Mouse (Mus musculus) MEL (cell line): ENCODE measurements around the gene Abcg1. TPM values are rescaled to one million over a fixed set of nuclear protein-coding genes. Genes with fewer than 3 reads are reported as not detected.

Source experiments
- DNase-seq: peaks from one replicate; pipeline ENCODE4 v3.0.0; 2011; ENCODE audit warnings: low read depth, low spot score
- H3K27ac ChIP-seq: 2 replicates; pipeline ENCODE4 v1.5.1; 2012; ENCODE audit warnings: low read depth, mild to moderate bottlenecking, control low read depth, low read length, moderate library complexity; ENCODE audit not compliant: control insufficient read depth
- H3K27me3 ChIP-seq, 2 experiments: fragments of 150-350 bp in 1 of 2; sonication (generic) in 1 of 2; 2 replicates each; pipeline ENCODE4 v1.6.1; 2012; ENCODE audit warnings: low read length in 2 of 2, mild to moderate bottlenecking in 2 of 2, improper control_type of control experiment in 1 of 2, moderate library complexity in 1 of 2; ENCODE audit not compliant: insufficient read depth in 2 of 2, control insufficient read depth in 1 of 2
- H3K36me3 ChIP-seq, 2 experiments: 2 replicates each; pipeline ENCODE4 v1.6.1; 2012 to 2014; ENCODE audit warnings: low read length in 2 of 2, improper control_type of control experiment in 1 of 2, inconsistent platforms in 1 of 2, mild to moderate bottlenecking in 1 of 2; ENCODE audit not compliant: insufficient read depth in 2 of 2, control insufficient read depth in 1 of 2
- H3K4me1 ChIP-seq, 2 experiments: fragments of 150-350 bp in 1 of 2; sonication (generic) in 1 of 2; 2 replicates each; pipeline ENCODE4 v1.6.1; 2012; ENCODE audit warnings: low read length in 2 of 2, improper control_type of control experiment in 1 of 2, mild to moderate bottlenecking in 1 of 2; ENCODE audit not compliant: insufficient read depth in 2 of 2, control insufficient read depth in 1 of 2
- H3K4me3 ChIP-seq, 2 experiments: fragments of 150-350 bp in 1 of 2; sonication (generic) in 1 of 2; 2 replicates each; pipeline ENCODE4 v1.5.1; 2012; ENCODE audit warnings: low read depth in 2 of 2, low read length in 2 of 2, mild to moderate bottlenecking in 2 of 2, moderate library complexity in 2 of 2, control low read depth in 1 of 2, improper control_type of control experiment in 1 of 2; ENCODE audit not compliant: control insufficient read depth in 1 of 2, insufficient read depth in 1 of 2
- H3K79me2 ChIP-seq: 2 replicates; pipeline ENCODE4 v1.6.1; 2012; ENCODE audit warnings: mild to moderate bottlenecking, low read length, moderate library complexity; ENCODE audit not compliant: control insufficient read depth, poor library complexity, insufficient read depth
- H3K9ac ChIP-seq: 2 replicates; pipeline ENCODE4 v1.6.1; 2012; ENCODE audit warnings: low read depth, mild to moderate bottlenecking, control low read depth, low read length, moderate library complexity; ENCODE audit not compliant: control insufficient read depth, poor library complexity, severe bottlenecking
- H3K9me3 ChIP-seq: fragments of 150-350 bp; sonication (generic); replicated peaks from 2 replicates; pipeline ENCODE4 v1.6.1; 2012; ENCODE audit warnings: mild to moderate bottlenecking, low read length, improper control_type of control experiment, moderate library complexity; ENCODE audit not compliant: insufficient read depth
- BHLHE40 ChIP-seq: IDR thresholded peaks from 2 replicates; pipeline ENCODE4 v1.6.1; 2012; ENCODE audit warnings: low read depth, mild to moderate bottlenecking, inconsistent platforms, low read length, improper control_type of control experiment, borderline replicate concordance
- CHD1 ChIP-seq: IDR thresholded peaks from 2 replicates; pipeline ENCODE4 v1.6.1; 2012; ENCODE audit warnings: low read depth, mild to moderate bottlenecking, inconsistent platforms, low read length, improper control_type of control experiment
- ETS1 ChIP-seq: IDR thresholded peaks from 2 replicates; pipeline ENCODE4 v1.6.1; 2012; ENCODE audit warnings: low read depth, mild to moderate bottlenecking, inconsistent platforms, low read length, improper control_type of control experiment, moderate library complexity
- GATA1 ChIP-seq: IDR thresholded peaks from 2 replicates; pipeline ENCODE4 v1.6.1; 2011; ENCODE audit warnings: low read depth, low read length, improper control_type of control experiment
- KAT2A ChIP-seq: conservative IDR thresholded peaks from 2 replicates; pipeline ENCODE4 v1.6.1; 2012; ENCODE audit warnings: low read depth, low read length, improper control_type of control experiment, inconsistent platforms
- MAZ ChIP-seq: IDR thresholded peaks from 2 replicates; pipeline ENCODE4 v1.6.1; 2012; ENCODE audit warnings: low read depth, mild to moderate bottlenecking, inconsistent platforms, low read length, improper control_type of control experiment
- MEF2A ChIP-seq: IDR thresholded peaks from 2 replicates; pipeline ENCODE4 v1.6.1; 2014; ENCODE audit warnings: low read depth, mild to moderate bottlenecking, inconsistent platforms, low read length, improper control_type of control experiment; ENCODE audit not compliant: poor library complexity, insufficient replicate concordance, severe bottlenecking; ENCODE audit errors: extremely low read depth
- MXI1 ChIP-seq: IDR thresholded peaks from 2 replicates; pipeline ENCODE4 v1.6.1; 2011; ENCODE audit warnings: mild to moderate bottlenecking, low read depth, low read length, improper control_type of control experiment
- MYB ChIP-seq: IDR thresholded peaks from 2 replicates; pipeline ENCODE4 v1.6.1; 2011; ENCODE audit warnings: mild to moderate bottlenecking, low read depth, low read length, improper control_type of control experiment
- MYC ChIP-seq: IDR thresholded peaks from 2 replicates; pipeline ENCODE4 v1.6.1; 2011; ENCODE audit warnings: low read depth, mild to moderate bottlenecking, low read length, improper control_type of control experiment, moderate library complexity
- NELFE ChIP-seq: IDR thresholded peaks from 2 replicates; pipeline ENCODE4 v1.6.1; 2011; ENCODE audit warnings: low read depth, low read length, improper control_type of control experiment
- NRF1 ChIP-seq: IDR thresholded peaks from 2 replicates; pipeline ENCODE4 v1.6.1; 2014; ENCODE audit warnings: low read depth, mild to moderate bottlenecking, inconsistent platforms, low read length, improper control_type of control experiment, moderate library complexity; ENCODE audit not compliant: poor library complexity, insufficient read depth, severe bottlenecking
- POLR2AphosphoS5 ChIP-seq: IDR thresholded peaks from 2 replicates; pipeline ENCODE4 v1.6.1; 2012; ENCODE audit warnings: low read depth, borderline replicate concordance, mild to moderate bottlenecking, inconsistent platforms, low read length, moderate library complexity, mixed read lengths
- RAD21 ChIP-seq: IDR thresholded peaks from 2 replicates; pipeline ENCODE4 v1.6.1; 2011; ENCODE audit warnings: mild to moderate bottlenecking, low read depth, low read length, improper control_type of control experiment
- SIN3A ChIP-seq: IDR thresholded peaks from 2 replicates; pipeline ENCODE4 v1.6.1; 2012; ENCODE audit warnings: low read length, improper control_type of control experiment, inconsistent platforms
- TAL1 ChIP-seq: IDR thresholded peaks from 2 replicates; pipeline ENCODE4 v1.6.1; 2012; ENCODE audit warnings: mild to moderate bottlenecking, inconsistent platforms, low read length, moderate library complexity, mixed read lengths
- TBP ChIP-seq: IDR thresholded peaks from 2 replicates; pipeline ENCODE4 v1.8.0; 2011; ENCODE audit warnings: low read depth, low read length, improper control_type of control experiment
- USF1 ChIP-seq: IDR thresholded peaks from 2 replicates; pipeline ENCODE4 v1.6.1; 2014; ENCODE audit warnings: low read depth, mild to moderate bottlenecking, inconsistent platforms, low read length, improper control_type of control experiment, moderate library complexity
- ZC3H11A ChIP-seq: IDR thresholded peaks from 2 replicates; pipeline ENCODE4 v1.6.1; 2012; ENCODE audit warnings: low read depth, mild to moderate bottlenecking, inconsistent platforms, low read length, improper control_type of control experiment
- ZKSCAN1 ChIP-seq: IDR thresholded peaks from 2 replicates; pipeline ENCODE4 v1.6.1; 2012; ENCODE audit warnings: low read depth, mild to moderate bottlenecking, inconsistent platforms, low read length, improper control_type of control experiment, moderate library complexity
- ZMIZ1 ChIP-seq: IDR thresholded peaks from 2 replicates; pipeline ENCODE4 v1.6.1; 2012; ENCODE audit warnings: low read depth, mild to moderate bottlenecking, inconsistent platforms, low read length, improper control_type of control experiment, moderate library complexity
- polyA plus RNA-seq, 2 experiments: library from polyadenylated mRNA; stranded (reverse) in 1 of 2; unstranded in 1 of 2; fragments of >175 nt in 1 of 2; fragments of >200 nt in 1 of 2; gene quantifications; 2 replicates each; pipeline versions ENCODE4 v1.2.1 to v1.2.4; 2012; ENCODE audit warnings: low replicate concordance in 2 of 2, low read depth in 1 of 2; ENCODE audit not compliant: insufficient read length in 2 of 2, insufficient read depth in 1 of 2, missing spikeins in 1 of 2
- total RNA-seq: library from RNA; depleted of rRNA; stranded (reverse); fragments of 300-350 nt; gene quantifications from 2 replicates; pipeline ENCODE4 v1.2.3, GENCODE M21; 2012

Gene Abcg1
- total and polyA plus RNA-seq, 3 experiments: 11.6 to 18.0 TPM; not detected in 1

DNA sequence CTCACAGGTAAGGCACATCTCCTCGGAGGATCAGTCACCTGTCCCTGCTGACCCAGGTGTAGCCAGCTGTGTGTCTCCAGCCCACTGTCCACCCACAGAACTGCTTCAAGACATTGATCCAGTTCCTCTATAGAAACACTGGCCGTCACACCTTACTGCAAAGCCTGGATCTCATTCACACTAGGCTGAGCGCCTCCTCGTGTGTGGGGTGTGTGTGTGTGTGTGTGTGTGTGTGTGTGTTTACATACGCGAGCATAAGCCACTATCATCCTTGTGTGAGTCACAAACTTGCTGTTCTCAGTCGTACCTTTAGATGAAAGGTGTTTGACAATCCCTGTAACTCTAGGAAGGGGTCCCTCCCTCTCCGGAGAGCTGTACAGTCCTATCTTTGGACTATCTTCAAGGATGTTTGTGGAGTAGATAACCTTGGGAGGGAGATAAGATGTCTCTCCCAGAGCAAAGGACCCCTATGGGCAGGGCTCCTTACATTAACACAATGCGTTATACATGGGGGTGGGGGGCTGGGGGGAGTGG lies 95.6 kb downstream of the Abcg1 start:
- Histone ChIP-seq H3K4me3 (no peak overlapping the region), H3K9ac (no peak overlapping the region), H3K36me3 (no peaks in the 10 kb centered on the region), H3K27me3 (peaks cover 4 to 7% of the 10 kb centered on the region in 2 experiments; a peak in 3 of 4 replicates), H3K4me1 (peaks cover 0 to 3% of the 10 kb centered on the region in 2 experiments; a peak in 1 of 4 replicates), H3K27ac (no peak overlapping the region), H3K79me2 (no peaks in the 10 kb centered on the region), H3K9me3 (no peaks in the 10 kb centered on the region)
- no peak for TF ChIP-seq MXI1
- no peak for TF ChIP-seq ZC3H11A
- no peak for TF ChIP-seq RAD21
- no peak for TF ChIP-seq GATA1
- no peak for TF ChIP-seq MAZ
- TF ChIP-seq MEF2A: no peak
- TF ChIP-seq SIN3A: no peak
- TF ChIP-seq MYC: no peak
- TF ChIP-seq NRF1: no peak
- no peak for TF ChIP-seq TBP
- TF ChIP-seq CHD1: no peak
- no peak for TF ChIP-seq BHLHE40
- no peak for TF ChIP-seq MYB
- no peak for TF ChIP-seq ZMIZ1
- no peak for TF ChIP-seq ETS1
- TF ChIP-seq ZKSCAN1: no peak
- TF ChIP-seq TAL1: no peak
- DNase-seq: no peak

GRCm38 (mm10) chr17:31153785-31154184 lies 96.3 kb downstream of the Abcg1 start:
- peaks cover 4 to 7% of the 10 kb centered on the region in 2 experiments; a peak in 3 of 4 replicates for H3K27me3 ChIP-seq
- TF ChIP-seq KAT2A (no peak), MXI1 (no peak), CHD1 (no peak), TBP (no peak), USF1 (no peak), MAZ (no peak), NELFE (no peak), POLR2AphosphoS5 (no peak)
- no peaks in the 10 kb centered on the region for H3K79me2 ChIP-seq
- no peak overlapping the region for H3K27ac ChIP-seq
- H3K4me1 ChIP-seq: peaks cover 0 to 3% of the 10 kb centered on the region in 2 experiments; a peak in 1 of 4 replicates
- DNase-seq: no peak
- no peak overlapping the region for H3K9ac ChIP-seq
- no peak overlapping the region for H3K4me3 ChIP-seq
- no peaks in the 10 kb centered on the region for H3K9me3 ChIP-seq
- no peaks in the 10 kb centered on the region for H3K36me3 ChIP-seq
